Mouse (Mus musculus): Measurements from ENCODE around the gene Mfsd2b.
"Not testable (repeated sequence)": the region's sequence is repeated elsewhere in the genome, so short reads cannot be mapped to it uniquely, and the experiment has no call there.

The Mfsd2b gene

GRCm38 (mm10) chr12:4874161-4874927 lies at the start of gene Mfsd2b:
TSS of gene Mfsd2b (minus strand) at chr12:4874359.
- peak; percentile 79 for DNase-seq

GRCm38 (mm10) chr12:4917805-4918591 lies 43.8 kb upstream of the Mfsd2b start:
- peak; percentile 66 for DNase-seq

- peak; percentile 99 for DNase-seq
Observed at GRCm38 (mm10) chr12:4916994-4917804, 43.0 kb upstream of the Mfsd2b start, which contains the start of gene Atad2b. TSS of gene Atad2b (plus strand) at chr12:4917353.

DNA sequence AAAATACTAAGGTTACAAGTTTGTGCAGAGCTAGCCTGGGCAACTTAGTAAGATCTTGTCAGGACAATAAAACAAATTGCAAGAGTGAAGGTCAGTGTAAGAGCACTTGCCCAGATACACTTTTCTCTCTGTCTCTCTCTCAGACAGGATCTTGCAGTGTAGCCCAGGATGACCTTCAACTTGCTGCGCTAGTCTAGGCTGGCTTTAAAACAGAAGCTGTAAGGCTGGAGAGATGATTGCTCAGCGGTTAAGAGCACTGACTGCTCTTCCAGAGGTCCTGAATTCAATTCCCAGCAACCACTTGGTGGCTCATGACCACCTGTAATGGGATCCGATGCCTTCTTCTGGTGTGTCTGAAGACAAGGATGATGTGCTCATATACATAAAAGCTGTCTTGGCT lies 40.8 kb upstream of the Mfsd2b start:
- no peak for DNase-seq

DNA sequence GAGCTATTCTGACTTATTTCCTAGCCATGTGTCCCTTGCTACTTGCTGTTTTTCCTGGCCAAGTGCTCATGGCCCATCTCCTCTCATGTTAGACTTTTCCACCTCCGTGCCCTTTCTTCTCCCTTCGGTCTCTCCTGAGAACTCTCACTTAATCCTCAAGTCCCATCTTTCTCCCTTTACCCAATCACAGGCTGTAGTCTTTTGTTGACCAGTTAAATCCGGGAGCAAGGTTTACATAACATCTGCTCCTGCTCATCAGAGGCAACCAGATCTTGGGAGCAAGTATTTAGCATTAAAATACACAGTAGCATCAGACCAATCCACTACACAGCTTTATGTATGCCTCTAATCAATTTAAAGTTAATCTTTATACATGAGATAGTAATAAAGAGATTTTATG lies 40.3 kb upstream of the Mfsd2b start:
- DNase-seq = no peak

- no peak for DNase-seq
Observed at GRCm38 (mm10) chr12:4911716-4912115, 37.6 kb upstream of the Mfsd2b start.

- not testable (repeated sequence) for DNase-seq
Observed at GRCm38 (mm10) chr12:4910496-4910895, 36.3 kb upstream of the Mfsd2b start.

DNA sequence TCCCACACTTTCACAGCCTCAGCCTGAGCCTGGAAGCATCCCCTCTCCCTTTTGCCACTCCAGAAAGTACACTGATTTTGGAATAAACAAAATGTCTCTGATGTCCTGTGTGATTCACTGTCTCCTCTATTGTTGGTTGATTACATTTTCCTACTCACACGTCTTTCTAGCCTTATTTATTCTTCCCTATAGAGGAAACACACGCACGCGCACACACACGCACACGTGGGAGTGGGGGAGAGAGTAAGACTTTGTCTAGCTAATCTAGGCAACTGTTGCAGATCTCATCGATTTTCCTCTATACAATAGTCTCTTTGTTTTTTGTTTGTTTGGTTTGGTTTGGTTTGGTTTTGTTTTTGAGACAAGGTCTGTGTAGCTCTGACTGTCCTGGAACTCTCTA lies 34.2 kb upstream of the Mfsd2b start:
- no peak for DNase-seq

DNA sequence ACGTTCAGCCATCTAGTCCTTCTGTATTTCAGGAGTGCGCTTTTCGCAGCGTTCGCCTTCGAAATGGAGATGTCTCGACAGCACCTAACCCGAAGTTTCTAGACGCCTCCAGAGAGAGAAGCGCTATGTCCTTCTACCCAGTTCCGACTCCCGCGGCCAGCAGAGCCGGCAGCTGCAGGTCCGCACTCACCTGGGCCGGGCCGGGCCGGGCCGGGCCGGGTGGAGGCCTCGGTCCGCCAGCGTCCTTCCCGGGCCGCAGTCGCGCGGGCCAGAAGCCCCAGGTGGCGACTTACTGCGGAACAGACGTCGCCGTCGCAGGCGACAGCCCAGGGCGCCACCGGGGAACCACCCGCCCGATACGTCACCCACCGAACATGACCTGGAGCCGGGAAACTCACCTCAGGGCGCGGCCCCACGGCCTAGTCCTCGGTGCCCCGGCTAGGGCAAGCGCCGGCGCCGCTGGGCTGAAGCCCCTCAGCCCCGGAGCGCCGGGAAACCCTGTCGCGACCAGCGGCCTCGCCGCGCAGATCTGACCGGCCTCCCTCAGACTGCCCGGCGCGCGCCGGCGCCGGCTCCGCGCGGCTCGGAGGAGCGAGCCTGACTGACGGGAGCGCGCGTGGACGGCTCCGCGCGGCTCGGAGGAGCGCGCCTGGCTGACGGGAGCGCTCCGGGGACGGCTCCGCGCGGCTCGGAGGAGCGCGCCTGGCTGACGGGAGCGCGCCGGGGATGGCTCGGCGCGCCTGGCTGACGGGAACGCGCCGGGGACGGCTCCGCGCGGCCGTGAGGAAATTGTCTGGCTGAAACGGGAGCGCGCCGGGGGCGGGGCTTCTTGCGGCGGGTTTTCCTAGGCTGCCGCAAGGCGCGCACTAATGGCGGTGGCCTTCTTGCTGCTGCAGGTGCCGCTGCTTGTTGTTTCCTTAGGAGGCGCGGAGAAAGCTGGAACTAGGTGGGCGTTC lies 33.1 kb upstream of the Mfsd2b start, which contains the start of gene Ubxn2a:
Gene Ubxn2a, minus strand, starts transcription at position 755 of the 956 bp plus-strand sequence.
- peak; percentile 95 for DNase-seq

GRCm38 (mm10) chr12:4906476-4906875 lies 32.3 kb upstream of the Mfsd2b start:
- DNase-seq = no peak

GRCm38 (mm10) chr12:4905946-4906345 lies 31.8 kb upstream of the Mfsd2b start:
- DNase-seq = no peak

GRCm38 (mm10) chr12:4898024-4898423 lies 23.9 kb upstream of the Mfsd2b start:
- no peak for DNase-seq

- DNase-seq = no peak
Observed at GRCm38 (mm10) chr12:4889891-4890290, 15.7 kb upstream of the Mfsd2b start.

DNA sequence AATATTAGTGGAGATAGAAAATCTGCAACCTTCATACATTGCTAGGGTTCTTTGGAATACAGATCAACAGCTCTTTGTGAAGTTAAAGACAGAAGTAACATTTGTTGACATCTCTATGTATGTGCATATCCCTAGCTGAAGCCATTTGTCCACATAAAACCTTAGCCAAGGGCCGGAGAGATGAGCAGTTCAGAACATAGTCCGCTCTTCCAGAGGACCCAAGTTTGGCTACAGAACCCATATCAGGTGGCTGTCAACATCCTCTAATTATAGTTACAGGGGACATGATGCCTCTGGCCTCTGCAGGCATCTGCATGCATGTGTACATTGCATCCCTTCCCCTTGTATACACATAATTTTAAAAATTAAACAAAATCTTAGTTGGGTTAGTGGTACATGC lies 15.1 kb upstream of the Mfsd2b start:
- DNase-seq = no peak

- no peak for DNase-seq
Observed at GRCm38 (mm10) chr12:4888739-4889138, 14.6 kb upstream of the Mfsd2b start.

- DNase-seq = not testable (repeated sequence)
Observed at GRCm38 (mm10) chr12:4886581-4886980, 12.4 kb upstream of the Mfsd2b start.

DNA sequence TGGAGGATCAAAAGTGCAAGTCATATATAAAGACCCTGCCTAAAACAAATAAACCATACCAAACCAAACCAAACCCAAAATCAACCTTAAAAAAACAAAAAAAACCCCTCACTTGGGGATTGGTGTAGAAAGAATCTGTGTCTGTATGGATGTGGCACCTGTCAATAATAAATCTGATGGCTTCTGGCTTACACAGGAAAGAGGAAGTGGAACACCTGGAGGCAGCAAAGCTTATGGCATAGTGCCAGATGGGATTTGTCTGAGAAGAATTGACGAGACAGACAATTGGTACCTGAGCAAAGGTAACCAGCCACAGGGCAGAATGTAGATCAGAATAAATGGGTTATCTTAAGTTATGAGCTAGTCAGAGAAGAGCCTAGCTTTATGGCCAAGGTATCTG lies 10.9 kb upstream of the Mfsd2b start:
- DNase-seq = no peak

- DNase-seq = no peak
Observed at GRCm38 (mm10) chr12:4882086-4882485, 7.9 kb upstream of the Mfsd2b start.

- no peak for DNase-seq
Observed at GRCm38 (mm10) chr12:4879048-4879447, 4.9 kb upstream of the Mfsd2b start.

- no peak for DNase-seq
Observed at GRCm38 (mm10) chr12:4878296-4878783, 4.2 kb upstream of the Mfsd2b start.

DNA sequence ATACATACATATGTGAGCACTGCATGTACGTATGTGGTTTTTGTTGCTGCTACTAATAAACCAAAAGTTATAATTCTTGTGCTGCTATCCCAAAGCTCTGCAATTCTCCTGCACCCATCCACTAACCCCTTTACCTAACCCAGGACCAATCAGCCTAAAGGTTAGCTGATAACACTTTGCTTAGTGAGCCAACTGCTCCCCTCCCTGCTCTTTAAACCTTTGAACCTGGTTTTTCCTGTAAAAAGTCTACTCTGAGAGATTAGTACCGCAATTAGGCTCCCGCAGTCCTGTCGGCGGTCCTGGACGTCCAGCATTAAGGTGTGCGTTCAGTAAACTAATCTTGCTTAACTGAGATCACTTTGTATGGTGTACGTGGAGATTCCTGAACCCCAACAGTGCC lies 1.5 kb upstream of the Mfsd2b start:
- no peak for DNase-seq

DNA sequence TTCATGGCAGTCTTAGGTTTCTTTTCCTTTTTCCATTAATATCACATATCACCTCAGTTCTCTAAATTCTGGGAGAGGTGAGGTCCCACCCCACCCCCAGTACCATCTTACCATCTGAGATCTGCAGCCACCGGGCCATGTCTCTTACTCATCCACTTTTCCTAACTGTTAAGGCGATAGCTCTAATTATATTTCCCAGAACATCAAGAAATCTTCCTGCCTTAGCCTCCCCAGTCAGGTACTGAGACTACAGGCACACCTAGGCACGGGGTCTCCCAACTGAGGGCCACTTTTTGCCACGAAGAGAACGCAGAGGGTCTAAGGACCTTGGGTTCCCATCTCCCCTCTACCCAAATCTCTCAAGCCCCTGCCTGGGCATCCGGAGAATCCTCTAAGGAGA lies 628 bp downstream of the Mfsd2b start:
- no peak for DNase-seq

All from lung, postnatal 14 days (tissue).